Mouse (Mus musculus) embryonic fibroblast, embryonic 13.5 days (primary cell): ENCODE results near the gene Pwwp2b.

Source experiments
- CTCF ChIP-seq: IDR thresholded peaks from 2 replicates; pipeline ENCODE4 v1.5.1; 2011; ENCODE audit warnings: mild to moderate bottlenecking, control low read depth, low read length, moderate library complexity, borderline replicate concordance; ENCODE audit not compliant: insufficient read depth
- POLR2A ChIP-seq: IDR thresholded peaks from 2 replicates; pipeline ENCODE4 v1.6.1; 2011; ENCODE audit warnings: low read depth, mild to moderate bottlenecking, control low read depth, low read length, moderate library complexity

GRCm38 (mm10) chr7:139310487-139310951 lies 62.2 kb downstream of the Pwwp2b start:
- TF ChIP-seq POLR2A, result no peak
- TF ChIP-seq CTCF, result no peak
